Mouse (Mus musculus): ENCODE measurements around the gene Cdkal1. TPM values are rescaled to one million over a fixed set of nuclear protein-coding genes. Genes with fewer than 3 reads are reported as not detected.

Cdkal1 gene
- polyA plus RNA-seq, 1 experiment = 6.9 TPM

- DNase-seq (ENCODE audit: low spot score) = no peak
These were observed 441.0 kb downstream of the Cdkal1 start for GRCm38 (mm10) chr13:29414470-29414869.

GRCm38 (mm10) chr13:29411176-29411575, 444.3 kb downstream of the Cdkal1 start:
- DNase-seq (ENCODE audit: low spot score) = no peak

- DNase-seq (ENCODE audit: low spot score) = no peak
These were observed 447.9 kb downstream of the Cdkal1 start for GRCm38 (mm10) chr13:29407619-29408018.

- DNase-seq (ENCODE audit: low spot score) = no peak
These were observed 450.2 kb downstream of the Cdkal1 start for GRCm38 (mm10) chr13:29405316-29405715.

DNA sequence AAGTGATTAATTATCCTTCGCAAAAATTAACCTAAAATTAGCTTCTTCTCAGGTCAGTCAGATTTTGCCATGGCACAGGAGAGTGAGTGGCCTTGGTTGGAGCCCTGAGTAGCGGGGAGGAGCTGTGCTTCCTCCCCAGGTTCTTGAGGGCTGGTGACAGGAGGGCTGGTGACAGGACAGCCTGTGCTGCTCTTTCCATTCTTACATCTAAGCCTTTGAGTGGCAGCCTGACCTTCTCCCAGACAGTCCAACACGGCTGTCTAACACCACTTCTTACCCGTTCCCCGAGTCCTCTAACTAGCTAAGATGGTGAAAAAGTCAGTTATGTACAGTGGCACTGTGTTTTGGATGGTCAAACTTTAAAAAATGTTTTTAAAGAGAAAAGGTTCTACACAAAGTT, 452.3 kb downstream of the Cdkal1 start:
- DNase-seq (ENCODE audit: low spot score) = no peak

DNA sequence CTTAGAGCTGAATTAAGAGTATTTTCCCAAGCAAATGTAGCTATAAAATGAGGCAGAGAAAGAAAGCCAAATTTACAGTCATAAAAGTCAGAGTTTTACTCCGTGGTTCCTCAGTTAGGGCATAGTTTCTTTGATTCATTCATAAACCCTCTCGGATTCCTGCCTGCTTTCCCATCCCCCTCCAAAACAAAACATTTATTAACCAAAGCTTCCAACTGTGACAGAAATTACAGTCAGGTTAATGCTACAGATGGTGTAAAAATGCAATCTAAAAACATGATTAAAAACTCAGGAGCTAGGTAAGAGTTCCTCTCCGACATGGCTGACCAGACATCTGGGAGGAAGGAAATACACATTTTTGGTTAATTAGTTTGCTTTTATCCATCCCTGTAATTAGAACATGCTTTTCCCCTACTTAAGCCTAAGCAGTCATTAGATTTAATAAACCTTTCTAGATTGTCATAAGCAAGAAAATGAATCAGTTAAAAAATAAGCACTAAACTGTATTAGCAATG, 452.9 kb downstream of the Cdkal1 start:
- no peak for DNase-seq (ENCODE audit: low spot score)

- no peak for DNase-seq (ENCODE audit: low spot score)
These were observed 455.6 kb downstream of the Cdkal1 start for GRCm38 (mm10) chr13:29399908-29400307.

- DNase-seq (ENCODE audit: low spot score) = no peak
These were observed 457.0 kb downstream of the Cdkal1 start for GRCm38 (mm10) chr13:29398456-29398855.

GRCm38 (mm10) chr13:29395694-29396093, 459.8 kb downstream of the Cdkal1 start:
- DNase-seq (ENCODE audit: low spot score) = no peak

- no peak for DNase-seq (ENCODE audit: low spot score)
These were observed 465.4 kb downstream of the Cdkal1 start for GRCm38 (mm10) chr13:29390025-29390424.

DNA sequence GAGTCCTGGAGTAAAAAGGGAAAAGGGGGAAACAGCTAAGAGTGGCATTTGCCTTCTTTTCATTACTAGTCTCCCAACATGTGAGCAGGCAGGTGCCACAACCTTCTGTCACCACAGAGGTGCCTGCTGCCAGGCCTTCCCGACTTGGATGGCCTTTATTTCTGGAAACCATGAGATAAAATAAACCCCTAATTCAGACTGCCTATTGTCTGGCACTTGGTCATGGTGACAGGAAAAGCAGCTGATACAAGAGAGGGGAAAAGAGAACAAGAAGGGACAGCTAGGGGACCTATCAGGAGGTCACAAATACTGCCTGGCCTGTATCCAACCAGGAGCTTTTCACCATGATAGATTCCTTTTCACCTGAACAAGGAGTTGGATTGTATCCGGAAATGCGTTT, 466.6 kb downstream of the Cdkal1 start:
- DNase-seq (ENCODE audit: low spot score) = no peak

GRCm38 (mm10) chr13:29377572-29377971, 477.9 kb downstream of the Cdkal1 start:
- DNase-seq (ENCODE audit: low spot score) = no peak

- no peak for DNase-seq (ENCODE audit: low spot score)
These were observed 483.6 kb downstream of the Cdkal1 start for GRCm38 (mm10) chr13:29371916-29372315.

DNA sequence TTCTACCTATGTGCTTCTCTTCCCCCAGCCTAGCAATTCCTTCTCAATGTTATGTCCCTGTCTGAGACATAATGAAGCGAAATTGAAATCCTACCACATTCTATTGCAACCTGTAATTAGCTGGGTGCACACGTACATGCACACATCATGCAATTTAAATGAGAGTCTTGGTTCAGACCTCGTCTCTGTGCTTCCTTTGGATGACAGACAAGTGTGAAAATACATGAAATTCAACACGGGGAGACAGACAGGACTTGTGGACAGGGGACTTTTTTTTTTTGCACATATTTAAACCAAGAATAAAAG, 484.1 kb downstream of the Cdkal1 start:
- no peak for DNase-seq (ENCODE audit: low spot score)

- DNase-seq (ENCODE audit: low spot score) = no peak
These were observed 484.6 kb downstream of the Cdkal1 start for GRCm38 (mm10) chr13:29370731-29371465.

DNA sequence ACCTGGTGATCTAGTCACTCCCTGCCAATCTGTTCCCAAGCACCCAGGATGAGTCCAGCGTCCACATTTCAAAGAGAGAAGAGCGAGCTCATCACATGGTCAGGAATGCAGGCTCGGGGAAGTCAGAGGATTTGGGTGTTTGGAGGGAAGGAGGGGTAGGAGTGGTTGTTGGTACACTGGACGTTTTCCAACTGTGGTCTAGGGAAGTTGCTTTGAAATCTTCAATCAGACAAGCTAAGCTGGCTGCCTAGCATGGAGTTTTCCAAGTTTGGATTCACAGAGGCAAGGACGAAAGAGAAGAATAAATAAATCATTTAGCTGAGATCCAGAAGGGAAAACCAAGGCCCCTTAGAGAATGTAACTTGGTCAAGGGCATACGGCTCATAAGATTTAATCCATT, 486.7 kb downstream of the Cdkal1 start:
- DNase-seq (ENCODE audit: low spot score) = no peak

DNA sequence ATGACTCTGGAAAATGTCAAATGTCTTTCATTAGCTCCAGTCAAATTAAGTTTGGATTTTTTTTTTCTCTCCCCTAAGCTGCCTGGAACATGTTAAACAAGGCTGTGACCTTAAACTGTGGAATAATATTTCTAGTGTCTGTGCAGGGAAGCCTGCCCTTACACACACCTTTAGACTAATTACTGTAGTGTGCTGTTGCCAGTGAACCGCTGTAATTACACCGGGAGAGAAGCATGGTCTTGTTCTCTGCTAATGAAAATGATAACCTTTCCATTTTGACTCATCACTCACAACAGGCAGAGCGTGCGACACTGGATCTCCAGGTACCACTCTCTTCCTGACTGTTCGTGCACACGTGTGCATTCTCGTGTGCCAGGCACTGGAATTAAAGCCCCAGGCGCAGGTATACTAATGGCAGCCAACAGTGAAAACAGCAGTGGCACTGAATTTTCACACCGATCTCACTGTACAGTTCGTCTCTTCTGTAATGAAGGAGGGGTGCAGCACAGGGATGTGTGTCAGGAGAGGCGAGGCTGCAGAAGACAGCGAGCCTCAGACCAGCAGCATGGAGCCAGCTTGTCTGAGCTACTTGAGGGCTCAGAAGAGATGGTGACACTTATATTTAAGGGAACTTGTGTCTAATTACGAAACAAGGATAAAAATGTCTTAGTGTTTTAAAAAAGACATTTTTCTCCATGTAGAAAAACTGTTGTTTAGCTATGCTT, 490.4 kb downstream of the Cdkal1 start:
- DNase-seq (ENCODE audit: low spot score) = no peak

DNA sequence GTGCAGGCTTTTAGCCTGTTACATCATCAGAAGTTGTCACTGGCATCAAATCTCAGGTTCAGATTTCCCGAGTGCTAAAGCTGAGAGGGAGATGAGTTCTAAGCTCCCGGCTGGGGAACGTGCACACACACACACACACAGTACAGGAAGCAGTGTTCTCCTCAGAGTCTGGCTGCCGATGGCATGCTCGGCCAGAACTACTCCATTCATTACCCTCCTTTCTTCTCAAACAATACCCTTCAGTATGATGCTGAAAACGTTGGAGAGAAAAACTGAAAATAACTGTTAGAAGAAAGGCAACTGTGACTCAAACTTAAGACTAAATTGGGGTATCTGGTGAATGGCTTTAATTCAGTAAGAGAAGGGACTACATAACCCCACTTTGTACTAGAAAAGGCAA, 491.5 kb downstream of the Cdkal1 start:
- DNase-seq (ENCODE audit: low spot score) = no peak

DNA sequence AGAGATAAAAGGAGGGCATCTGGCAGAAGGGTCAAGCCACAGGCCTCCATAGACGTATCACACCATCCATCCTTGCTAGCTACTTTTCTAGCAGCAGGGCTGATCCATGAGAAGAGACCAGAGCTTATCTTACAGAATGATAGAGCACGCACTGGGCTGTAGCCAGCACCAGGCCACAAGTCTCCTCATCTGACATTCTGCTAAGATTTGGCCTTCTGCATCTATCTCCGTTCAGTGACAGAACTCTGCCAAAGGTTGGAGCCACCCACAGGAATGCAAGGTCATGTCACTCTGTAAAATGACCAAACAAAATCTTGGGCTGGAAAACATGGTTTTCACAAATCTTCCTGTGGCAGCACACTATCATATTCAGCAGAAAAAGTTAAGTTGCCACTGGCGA, 493.6 kb downstream of the Cdkal1 start:
- no peak for DNase-seq (ENCODE audit: low spot score)

GRCm38 (mm10) chr13:29360899-29361298, 494.6 kb downstream of the Cdkal1 start:
- no peak for DNase-seq (ENCODE audit: low spot score)

- no peak for DNase-seq (ENCODE audit: low spot score)
These were observed 496.1 kb downstream of the Cdkal1 start for GRCm38 (mm10) chr13:29359341-29359740.

DNA sequence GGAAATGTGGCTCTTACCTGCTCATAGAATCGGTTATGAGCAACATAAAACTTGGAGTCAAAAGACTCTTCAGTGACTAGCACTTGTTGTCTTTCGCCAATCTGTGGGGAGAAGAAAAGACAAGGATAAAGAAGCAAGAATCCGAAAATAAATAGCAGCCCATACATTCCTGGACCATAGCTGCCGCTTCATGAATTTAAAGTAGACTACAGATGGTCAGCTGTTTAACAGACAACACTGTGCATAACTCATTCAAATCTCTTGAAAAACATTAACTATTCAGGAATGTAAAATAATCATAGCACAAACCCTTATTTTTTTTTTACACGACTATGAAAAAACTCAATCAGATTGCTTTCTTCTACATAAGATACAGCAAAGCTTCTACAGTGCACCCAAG, 498.0 kb downstream of the Cdkal1 start:
- no peak for DNase-seq (ENCODE audit: low spot score)

DNA sequence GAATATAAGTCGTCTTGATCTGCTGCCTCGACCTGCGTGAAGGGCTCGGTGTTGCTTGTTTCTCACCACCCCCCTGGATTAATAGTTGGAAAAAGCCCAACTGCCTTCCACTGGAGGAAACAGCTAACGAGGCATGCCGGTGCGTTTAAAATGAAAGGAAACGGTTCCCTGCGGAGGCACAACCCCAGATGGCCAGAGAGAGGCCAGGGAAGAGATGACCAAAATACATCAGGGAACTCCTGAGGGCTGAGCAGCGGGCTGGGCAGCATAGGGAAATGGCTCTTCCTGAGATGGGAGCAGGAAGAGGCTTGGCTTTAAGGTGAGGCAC, 499.4 kb downstream of the Cdkal1 start:
- DNase-seq (ENCODE audit: low spot score) = no peak
